22 mouse cellular contexts compared by ENCODE assay signal in the genomic region with DNA sequence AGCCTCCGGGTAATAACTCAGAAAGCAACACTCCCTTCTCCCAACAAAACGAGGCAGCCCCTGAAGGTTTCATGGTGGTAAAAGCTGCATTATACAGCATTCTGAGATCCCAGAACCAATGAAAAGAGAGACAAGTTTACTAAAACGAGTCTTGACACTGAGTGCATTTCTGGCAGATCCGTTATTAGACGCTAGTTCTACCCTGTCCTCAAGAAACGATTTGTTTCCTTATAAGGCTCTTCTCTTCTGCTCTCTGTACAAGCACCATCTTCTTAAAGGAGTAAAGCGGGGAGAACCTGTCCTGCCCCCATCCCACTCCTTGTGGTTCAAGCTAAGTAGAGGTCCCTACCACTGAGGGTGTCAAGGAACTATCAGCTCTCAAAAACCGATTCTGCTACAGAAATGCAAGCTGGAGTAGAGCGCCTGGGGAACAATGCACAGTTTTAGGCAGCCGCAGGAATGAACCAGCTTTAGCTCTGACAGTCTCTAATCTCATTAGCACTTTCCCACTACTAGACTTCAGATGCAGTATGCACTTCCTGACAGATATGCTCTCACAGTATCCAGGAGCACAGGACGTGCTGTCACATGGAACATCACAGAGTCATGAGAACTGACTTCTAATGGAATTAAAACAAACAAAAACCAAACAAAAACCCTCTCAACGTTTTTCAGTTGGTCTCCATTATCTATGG. TPM values are rescaled to one million over a fixed set of nuclear protein-coding genes. Genes with fewer than 3 reads are reported as not detected.
DNase-seq lines count a peak whose midpoint lies in the region; ATAC-seq lines count a peak whose summit lies in the region.
"Had no signal": no experiment of that assay in that cellular context is flagged by ENCODE, and none has a peak within 500 bp of the region (broad histone marks: within the 10 kb centered on the region; RNA-seq: fewer than 3 reads in every experiment).

No protein-coding gene starts in this region.

- DNase-seq in embryonic facial prominence, embryonic 10.5 days (ENCODE audit: low spot score), result no peak
- no peak for DNase-seq in heart, postnatal 25 days (ENCODE audit: low spot score)
- no peak for DNase-seq in intestine, embryonic 14.5 days (ENCODE audit: low spot score)
- no peak for DNase-seq in frontal cortex, adult 2 months (ENCODE audit: extremely low spot score in 1 of 2, low spot score in 1 of 2)
- DNase-seq in right cerebral cortex, postnatal 25 days, result no peak
- DNase-seq: adrenal gland, postnatal 10 days; cerebellum, adult 9-11 months; kidney, adult 11 months; lung, adult 2 months; spleen, adult 18-20 months had no signal

- H3K27ac ChIP-seq in embryonic facial prominence, embryonic 13.5 days, result 0 out of 2 replicates have a peak overlapping the region, but pooled peaks have one; percentile 2
- no peak overlapping the region for H3K27ac ChIP-seq in embryonic facial prominence, embryonic 10.5 days (replicated peaks)
- H3K27ac ChIP-seq in heart, embryonic 14.5 days (replicated peaks in 1 of 2; ENCODE audit: control insufficient read depth in 1 of 2, insufficient read depth in 1 of 2, low read depth in 2 of 2, low read length in 2 of 2), result no peak overlapping the region
- H3K27ac ChIP-seq in intestine, embryonic 14.5 days (ENCODE audit: low read depth), result peak overlapping the region; percentile 77
- peak overlapping the region; percentile 21; the same call in 1 of the 2 replicates for H3K27ac ChIP-seq in stomach, embryonic 15.5 days
- H3K27ac ChIP-seq: embryonic facial prominence, embryonic 15.5 days; forebrain, embryonic 10.5 days; hindbrain, embryonic 14.5 days; kidney, postnatal 0 days; limb, embryonic 12.5 days; liver, embryonic 12.5 days; neural tube, embryonic 13.5 days had no signal

- ATAC-seq in embryonic facial prominence, embryonic 13.5 days (ENCODE audit: insufficient number of reproducible peaks, insufficient read depth, low FRiP score, low TSS enrichment, low read depth), result no peak
- no peak for ATAC-seq in heart, embryonic 14.5 days (ENCODE audit: insufficient number of reproducible peaks, insufficient read depth, low FRiP score, low read depth)
- ATAC-seq in intestine, embryonic 14.5 days (replicated peaks; ENCODE audit: low FRiP score, low TSS enrichment, low read depth), result no peak
- ATAC-seq in stomach, embryonic 15.5 days (ENCODE audit: insufficient read depth, low FRiP score, low read depth), result no peak; the same call in 1 of the 2 replicates
- ATAC-seq: liver, embryonic 12.5 days; Patski had no signal

- no peaks in the 10 kb centered on the region for H3K27me3 ChIP-seq in embryonic facial prominence, embryonic 13.5 days
- H3K27me3 ChIP-seq in embryonic facial prominence, embryonic 10.5 days (replicated peaks; ENCODE audit: low read depth, poor library complexity, severe bottlenecking), result no peaks in the 10 kb centered on the region
- no peaks in the 10 kb centered on the region for H3K27me3 ChIP-seq in heart, embryonic 14.5 days (ENCODE audit: control insufficient read depth, insufficient read depth, low read length)
- no peaks in the 10 kb centered on the region for H3K27me3 ChIP-seq in intestine, embryonic 14.5 days (replicated peaks; ENCODE audit: control insufficient read depth, insufficient read depth, low read length)
- H3K27me3 ChIP-seq in stomach, embryonic 15.5 days (replicated peaks), result no peaks in the 10 kb centered on the region
- H3K27me3 ChIP-seq: embryonic facial prominence, embryonic 15.5 days; limb, embryonic 12.5 days; liver, embryonic 12.5 days; megakaryocyte, embryonic 14.5 days; neural tube, embryonic 13.5 days; Patski had no signal

- H3K4me2 ChIP-seq in embryonic facial prominence, embryonic 13.5 days, result no peak overlapping the region
- peak overlapping the region; percentile 16; the same call in 1 of the 2 replicates for H3K4me2 ChIP-seq in heart, embryonic 14.5 days (ENCODE audit: low read length)
- H3K4me2 ChIP-seq in intestine, embryonic 14.5 days (ENCODE audit: low read length), result no peak overlapping the region
- no peak overlapping the region for H3K4me2 ChIP-seq in stomach, embryonic 15.5 days
- H3K4me2 ChIP-seq: embryonic facial prominence, embryonic 15.5 days; hindbrain, embryonic 14.5 days; limb, embryonic 12.5 days; liver, embryonic 12.5 days; neural tube, embryonic 13.5 days had no signal

- peaks cover 4% of the 10 kb centered on the region; the same call in 1 of the 2 replicates for H3K4me1 ChIP-seq in embryonic facial prominence, embryonic 13.5 days
- no peaks in the 10 kb centered on the region for H3K4me1 ChIP-seq in embryonic facial prominence, embryonic 10.5 days
- H3K4me1 ChIP-seq in heart, embryonic 14.5 days (ENCODE audit: control insufficient read depth in 2 of 2, insufficient read depth in 2 of 2, low read length in 2 of 2), result peaks cover 7 to 17% of the 10 kb centered on the region in 2 experiments
- no peaks in the 10 kb centered on the region for H3K4me1 ChIP-seq in intestine, embryonic 14.5 days (replicated peaks; ENCODE audit: control insufficient read depth, insufficient read depth, low read length)
- H3K4me1 ChIP-seq in stomach, embryonic 15.5 days, result no peaks in the 10 kb centered on the region
- H3K4me1 ChIP-seq: embryonic facial prominence, embryonic 15.5 days; limb, embryonic 12.5 days; liver, embryonic 12.5 days; neural tube, embryonic 13.5 days had no signal

- 70% methylated on average over 12 of the region's 12 CpGs for WGBS in embryonic facial prominence, embryonic 13.5 days
- 78% methylated on average over 12 of the region's 12 CpGs for WGBS in embryonic facial prominence, embryonic 10.5 days
- 43% methylated on average over 12 of the region's 12 CpGs for WGBS in heart, embryonic 14.5 days
- 58% methylated on average over 12 of the region's 12 CpGs for whole genome bisulfite sequencing in intestine, embryonic 14.5 days
- WGBS in stomach, embryonic 15.5 days, result 55% methylated on average over 12 of the region's 12 CpGs

- H3K36me3 ChIP-seq in embryonic facial prominence, embryonic 13.5 days, result peaks cover 49% of the 10 kb centered on the region
- H3K36me3 ChIP-seq in embryonic facial prominence, embryonic 10.5 days (replicated peaks), result peaks cover 74% of the 10 kb centered on the region
- H3K36me3 ChIP-seq in heart, embryonic 14.5 days (ENCODE audit: control insufficient read depth, insufficient read depth, low read length), result peaks cover 36% of the 10 kb centered on the region
- H3K36me3 ChIP-seq in intestine, embryonic 14.5 days (ENCODE audit: control insufficient read depth, insufficient read depth, low read length), result peaks cover 40% of the 10 kb centered on the region
- H3K36me3 ChIP-seq in stomach, embryonic 15.5 days, result peaks cover 18% of the 10 kb centered on the region; the same call in 1 of the 2 replicates

- intact Hi-C loops in heart, postnatal 25 days (cut with DNase I), result no loop called here

- no peak overlapping the region for H3K9ac ChIP-seq in embryonic facial prominence, embryonic 13.5 days
- no peak overlapping the region for H3K9ac ChIP-seq in heart, embryonic 14.5 days (ENCODE audit: low read length)
- H3K9ac ChIP-seq in intestine, embryonic 14.5 days (ENCODE audit: low read length), result no peak overlapping the region
- H3K9ac ChIP-seq in stomach, embryonic 15.5 days, result no peak overlapping the region
- H3K9ac ChIP-seq: embryonic facial prominence, embryonic 15.5 days; hindbrain, embryonic 14.5 days; limb, embryonic 12.5 days; liver, embryonic 12.5 days; neural tube, embryonic 13.5 days had no signal

- no peaks in the 10 kb centered on the region for H3K9me3 ChIP-seq in embryonic facial prominence, embryonic 13.5 days
- H3K9me3 ChIP-seq in embryonic facial prominence, embryonic 10.5 days, result no peaks in the 10 kb centered on the region
- H3K9me3 ChIP-seq in heart, embryonic 14.5 days (ENCODE audit: control insufficient read depth, low read length), result no peaks in the 10 kb centered on the region
- H3K9me3 ChIP-seq in intestine, embryonic 14.5 days (ENCODE audit: control insufficient read depth, low read length), result no peaks in the 10 kb centered on the region
- H3K9me3 ChIP-seq in stomach, embryonic 15.5 days, result no peaks in the 10 kb centered on the region
- H3K9me3 ChIP-seq: embryonic facial prominence, embryonic 15.5 days; forebrain, embryonic 10.5 days; limb, embryonic 12.5 days; liver, embryonic 12.5 days; megakaryocyte, embryonic 14.5 days; neural tube, embryonic 13.5 days had no signal

- no peak overlapping the region for H3K4me3 ChIP-seq in embryonic facial prominence, embryonic 13.5 days
- H3K4me3 ChIP-seq in embryonic facial prominence, embryonic 10.5 days, result no peak overlapping the region
- no peak overlapping the region for H3K4me3 ChIP-seq in heart, embryonic 14.5 days (ENCODE audit: control insufficient read depth in 1 of 2, insufficient read depth in 1 of 2, low read depth in 1 of 2, low read length in 2 of 2)
- H3K4me3 ChIP-seq in intestine, embryonic 14.5 days (ENCODE audit: low read depth, low read length), result no peak overlapping the region
- H3K4me3 ChIP-seq in stomach, embryonic 15.5 days (replicated peaks), result no peak overlapping the region
- H3K4me3 ChIP-seq: embryonic facial prominence, embryonic 15.5 days; forebrain, embryonic 10.5 days; limb, embryonic 12.5 days; liver, embryonic 12.5 days; megakaryocyte, embryonic 14.5 days; neural tube, embryonic 13.5 days had no signal

RNA-seq across cellular contexts. Expression of a gene that starts 41.1 kb away (rescaled TPM):
- 74.2 and 75.1 TPM in 2 replicates for polyA plus RNA-seq in embryonic facial prominence, embryonic 13.5 days (2015; fragmentation: Nextera tagmentation; extraction: Ambion mirVana)
- 103 and 106 TPM in 2 replicates for polyA plus RNA-seq in embryonic facial prominence, embryonic 10.5 days (2016; fragmentation: Nextera tagmentation; extraction: Ambion mirVana)
- polyA plus RNA-seq in heart, embryonic 14.5 days (2014; fragmentation: Nextera tagmentation; extraction: Ambion mirVana), result 31.8 and 35.1 TPM in 2 replicates
- total RNA-seq in heart, postnatal 25 days (2021), result 1 to 10 TPM; 9.4 to 9.8 TPM
- 64.8 and 70.6 TPM in 2 replicates for polyA plus RNA-seq in intestine, embryonic 14.5 days (2014; fragmentation: Nextera tagmentation; extraction: Ambion mirVana)
- 55.1 and 58.3 TPM in 2 replicates for polyA plus RNA-seq in stomach, embryonic 15.5 days (2015; fragmentation: Nextera tagmentation; extraction: Ambion mirVana)
- 32.7 and 33.8 TPM in 2 replicates for polyA plus RNA-seq in frontal cortex, adult 2 months (2012; rRNA removed)

Comparison
In these comparisons a context has a peak if more than half of its experiments do, and no peak if none do; other contexts are left out.
1. H3K27ac ChIP-seq: peak in embryonic facial prominence, embryonic 13.5 days (single experiment), intestine, embryonic 14.5 days (single experiment) and stomach, embryonic 15.5 days (single experiment); none in embryonic facial prominence, embryonic 10.5 days (single experiment) and heart, embryonic 14.5 days (0 of 2).